Mouse (Mus musculus) mouse embryonic stem cell (cell line): ENCODE results near the gene Spata20.

Source experiments
- in situ Hi-C, 2 experiments: fragments of 300-500 bp; cut with MboI; formaldehyde crosslinking; loops; 1 replicate in 1 of 2; 3 replicates in 1 of 2; pipeline ENCODE4 v1.14.3; 2019 to 2020; ENCODE audit warnings: low sequenced_read_pairs in 2 of 2, low pct_unique_long_range_greater_than_20kb in 1 of 2, mixed read lengths in 1 of 2; ENCODE audit not compliant: unreplicated experiment in 1 of 2

The Spata20 gene

DNA sequence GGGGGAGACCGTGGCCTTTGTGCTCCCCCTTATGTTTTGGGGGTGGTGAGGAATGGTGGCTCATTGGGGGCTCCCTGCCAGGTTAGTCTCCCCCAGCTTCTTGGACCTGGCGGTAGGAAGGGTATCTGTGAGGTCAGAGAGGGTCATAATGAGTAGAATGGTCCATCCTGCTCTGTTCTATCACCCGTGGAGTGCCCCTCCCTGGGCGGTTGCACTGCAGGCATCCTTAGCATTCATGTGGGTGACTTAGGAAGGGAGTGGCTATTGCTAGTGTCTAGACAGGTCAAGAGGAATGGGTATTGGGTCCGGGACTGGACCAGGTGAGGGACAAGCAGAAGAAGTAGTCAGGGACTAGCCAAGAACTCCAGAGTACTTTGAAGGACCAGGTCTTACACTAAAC, 756 bp downstream of the Spata20 start:
- in situ Hi-C loops: loop anchor here in 1 of 2 experiments (25.0 kb wide), 1 partner anchor 348 kb away; no protein-coding TSS in a partner anchor

DNA sequence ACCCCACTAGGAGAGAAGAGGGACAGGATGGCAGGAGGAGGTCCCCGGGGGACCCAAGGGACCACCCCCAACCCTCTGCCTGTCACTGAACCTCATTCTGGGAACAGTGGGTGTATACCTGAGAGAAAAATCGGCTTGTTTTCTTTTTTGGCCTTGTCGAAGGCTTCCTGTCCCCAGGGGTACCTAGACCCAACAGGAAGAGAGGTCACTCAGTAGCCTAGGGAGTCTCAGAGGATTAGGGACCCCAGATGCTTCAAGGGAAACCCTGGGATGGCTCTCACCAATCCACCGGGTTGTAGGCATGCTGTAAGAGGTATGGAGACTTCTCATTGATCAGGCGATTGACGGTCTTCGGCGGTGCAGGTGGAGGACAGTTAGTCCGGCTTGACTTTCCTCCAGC, 1.3 kb downstream of the Spata20 start:
- in situ Hi-C loops: loop anchor here in 1 of 2 experiments (5.0 to 25.0 kb wide), 2 partner anchors 127 to 347 kb away; no protein-coding TSS in a partner anchor

- in situ Hi-C loops: loop anchor here in 1 of 2 experiments (5.0 to 25.0 kb wide), 2 partner anchors 127 to 347 kb away; no protein-coding TSS in a partner anchor
These were observed 2.1 kb downstream of the Spata20 start for GRCm38 (mm10) chr11:94483921-94484320.

DNA sequence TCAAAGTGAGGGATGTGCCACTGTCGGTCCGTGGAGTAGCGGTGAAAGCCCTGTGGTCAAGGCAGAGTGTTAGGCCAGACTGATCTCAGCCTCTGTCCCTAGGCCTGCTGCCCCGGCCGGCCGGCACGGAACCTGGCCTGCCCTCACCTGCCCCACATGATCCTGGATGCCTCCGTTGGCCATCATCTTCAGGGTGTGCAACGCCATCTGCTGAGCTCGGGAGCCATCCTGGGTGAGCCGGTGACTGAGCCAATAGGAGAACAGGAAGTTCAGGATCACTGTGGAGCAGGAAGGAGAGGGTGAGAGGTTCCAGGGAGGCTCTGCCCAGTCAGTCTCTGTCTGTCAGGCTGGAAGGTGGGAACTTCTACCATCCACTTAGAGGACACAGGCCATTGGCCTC, 2.5 kb downstream of the Spata20 start:
- in situ Hi-C loops: loop anchor here in 1 of 2 experiments (5.0 to 25.0 kb wide), 2 partner anchors 126 to 346 kb away; no protein-coding TSS in a partner anchor

- in situ Hi-C loops: loop anchor here in 1 of 2 experiments (5.0 to 25.0 kb wide), 2 partner anchors 125 to 345 kb away; no protein-coding TSS in a partner anchor
These were observed 3.2 kb downstream of the Spata20 start for GRCm38 (mm10) chr11:94482738-94483137.

- in situ Hi-C loops: loop anchor here in 1 of 2 experiments (5.0 to 25.0 kb wide), 2 partner anchors 125 to 345 kb away; no protein-coding TSS in a partner anchor
These were observed 4.0 kb downstream of the Spata20 start for GRCm38 (mm10) chr11:94481963-94482362.

GRCm38 (mm10) chr11:94480382-94480781, 5.6 kb downstream of the Spata20 start:
- in situ Hi-C loops: loop anchor here in 1 of 2 experiments (5.0 to 25.0 kb wide), 2 partner anchors 123 to 343 kb away; no protein-coding TSS in a partner anchor

- in situ Hi-C loops: loop anchor here in 1 of 2 experiments (25.0 kb wide), 1 partner anchor 340 kb away; no protein-coding TSS in a partner anchor
These were observed 8.3 kb downstream of the Spata20 start for GRCm38 (mm10) chr11:94477651-94478050.

- in situ Hi-C loops: loop anchor here in 1 of 2 experiments (25.0 kb wide), 1 partner anchor 338 kb away; no protein-coding TSS in a partner anchor
These were observed 10.3 kb downstream of the Spata20 start for GRCm38 (mm10) chr11:94475722-94476121.

- in situ Hi-C loops: no loop called here
These were observed 11.5 kb downstream of the Spata20 start for GRCm38 (mm10) chr11:94474544-94474910.

DNA sequence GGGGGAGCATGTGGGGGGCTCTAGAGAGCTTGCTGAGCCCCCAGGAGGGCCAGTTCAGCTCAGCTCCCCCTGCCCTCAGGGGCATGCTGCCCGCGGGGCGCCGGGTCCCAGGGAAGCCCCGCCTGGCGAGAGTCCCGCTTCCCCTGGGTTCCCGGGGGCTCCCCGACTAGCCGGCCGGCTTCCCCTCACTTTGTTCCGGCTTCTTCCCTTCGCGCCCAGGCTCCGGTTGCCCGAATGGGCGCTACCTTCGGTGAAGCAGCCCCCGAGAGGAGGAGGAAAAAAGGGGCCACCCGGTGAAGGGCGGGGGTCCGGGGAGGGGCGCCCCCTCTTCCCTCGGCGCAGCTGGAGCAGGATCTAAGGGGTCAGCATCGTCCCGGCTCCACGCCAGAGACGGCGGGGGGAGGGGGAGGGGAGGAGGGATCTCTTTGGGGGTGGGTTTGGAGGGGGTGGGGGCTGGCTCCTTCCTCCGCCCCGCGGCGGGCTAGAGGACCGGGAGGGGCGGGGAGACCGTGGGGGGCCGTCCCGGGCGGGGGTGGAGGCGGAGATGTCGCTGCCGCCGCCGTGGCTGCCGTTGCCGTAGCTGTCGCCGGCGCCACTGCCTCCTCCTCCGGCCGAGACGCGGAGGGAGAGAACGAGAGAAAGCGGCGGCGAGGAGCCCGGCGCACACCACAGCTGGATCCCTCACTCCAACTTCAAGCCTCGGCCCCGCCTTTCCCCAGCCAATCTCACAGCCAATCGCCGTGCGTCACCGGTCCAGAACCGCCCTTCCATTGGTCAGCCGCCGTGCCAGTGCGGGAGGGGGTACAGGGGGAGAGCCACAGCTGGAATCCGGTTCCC, 12.1 kb downstream of the Spata20 start, which contains the start of gene Cacna1g:
Cacna1g (minus strand) TSS at position 492 of the 837 bp plus-strand sequence.
- in situ Hi-C loops: no loop called here

- in situ Hi-C loops: no loop called here
These were observed 12.9 kb downstream of the Spata20 start for GRCm38 (mm10) chr11:94472916-94473706.

- in situ Hi-C loops: no loop called here
These were observed 13.4 kb downstream of the Spata20 start for GRCm38 (mm10) chr11:94472585-94472915.

DNA sequence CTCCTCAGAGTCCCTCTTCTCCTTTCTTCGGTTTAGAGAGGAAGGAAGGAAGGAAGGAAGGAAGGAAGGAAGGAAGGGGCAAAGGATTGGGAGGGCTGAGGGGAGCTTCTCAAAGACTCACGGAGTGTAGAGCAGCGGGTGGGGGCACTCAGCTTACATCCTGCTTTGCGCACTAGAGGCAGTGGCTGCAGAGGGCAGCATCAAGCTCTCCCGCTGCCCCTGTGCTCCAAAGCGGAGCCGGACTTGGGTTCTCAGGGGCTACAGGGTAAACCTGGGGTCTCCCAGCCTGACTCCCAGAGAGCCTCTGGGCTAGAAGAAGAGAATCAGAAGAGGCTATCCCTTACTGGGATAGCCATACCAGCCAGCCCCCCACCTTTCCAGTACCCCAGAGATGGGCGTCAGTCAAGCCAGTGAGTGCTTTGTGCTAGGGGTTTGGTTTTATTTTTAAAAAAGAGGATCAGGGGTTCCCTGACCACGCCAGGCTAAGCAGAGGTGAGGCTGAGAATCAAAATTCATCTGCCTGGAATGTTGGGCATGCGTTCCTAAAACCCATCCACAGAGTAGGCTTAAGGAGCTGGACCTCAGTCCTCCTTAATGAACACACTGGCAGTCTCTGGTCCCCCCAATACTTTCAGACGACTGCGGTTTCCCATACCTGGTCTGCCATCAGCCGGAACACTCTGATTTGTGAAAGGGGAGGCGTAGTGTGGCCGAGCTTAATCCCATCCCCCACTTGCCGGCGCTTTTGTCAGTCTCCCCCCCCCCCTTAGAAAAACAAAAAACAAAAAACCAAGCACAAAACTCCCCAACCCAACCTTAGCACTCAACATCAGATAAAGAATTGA, 14.0 kb downstream of the Spata20 start:
- in situ Hi-C loops: no loop called here

- in situ Hi-C loops: no loop called here
These were observed 15.6 kb downstream of the Spata20 start for GRCm38 (mm10) chr11:94470391-94470790.

DNA sequence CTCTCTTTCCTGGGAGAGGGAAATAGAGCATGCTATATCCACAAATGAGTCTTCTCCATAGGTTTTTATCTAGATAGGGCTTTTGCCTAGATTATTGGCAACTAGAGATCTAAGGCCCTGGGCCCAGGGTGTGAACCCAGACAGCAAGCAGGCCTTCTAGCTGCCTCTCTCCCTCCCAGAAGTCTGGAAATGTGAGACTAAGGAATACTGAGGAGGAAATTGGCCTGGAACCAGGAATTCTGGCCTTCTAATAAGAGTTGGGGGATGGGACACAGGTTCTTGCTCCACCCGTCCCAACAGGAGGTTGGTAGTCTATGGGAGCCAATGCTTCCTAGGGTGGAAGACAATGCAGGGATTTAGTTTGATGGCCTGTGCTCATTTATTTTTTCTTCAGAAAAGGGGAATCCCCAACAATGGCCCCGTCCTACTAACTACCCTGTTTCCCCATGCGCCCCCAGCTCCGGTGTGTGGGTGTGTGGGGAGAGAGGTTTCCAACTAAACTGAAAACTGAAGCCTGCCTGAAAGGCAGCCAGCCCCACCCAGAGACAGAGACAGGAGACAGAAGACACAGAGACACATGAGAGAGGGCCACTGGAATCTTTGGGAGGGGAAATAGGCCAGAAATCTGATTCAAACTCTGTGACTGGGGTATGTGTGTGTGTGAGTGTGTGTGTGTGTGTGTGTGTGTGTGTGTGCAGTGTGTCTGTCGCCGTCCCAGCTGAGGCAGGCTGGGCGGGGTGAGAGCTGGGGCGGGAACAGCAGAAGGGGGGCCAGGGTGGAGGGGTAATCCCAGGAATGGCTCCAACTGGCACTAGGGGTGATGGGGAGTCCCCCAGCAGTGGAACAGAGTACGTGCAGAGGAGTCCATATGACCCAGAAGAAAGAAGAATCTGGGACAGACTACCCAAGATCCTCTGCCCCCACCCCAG, 16.6 kb downstream of the Spata20 start:
- in situ Hi-C loops: no loop called here

DNA sequence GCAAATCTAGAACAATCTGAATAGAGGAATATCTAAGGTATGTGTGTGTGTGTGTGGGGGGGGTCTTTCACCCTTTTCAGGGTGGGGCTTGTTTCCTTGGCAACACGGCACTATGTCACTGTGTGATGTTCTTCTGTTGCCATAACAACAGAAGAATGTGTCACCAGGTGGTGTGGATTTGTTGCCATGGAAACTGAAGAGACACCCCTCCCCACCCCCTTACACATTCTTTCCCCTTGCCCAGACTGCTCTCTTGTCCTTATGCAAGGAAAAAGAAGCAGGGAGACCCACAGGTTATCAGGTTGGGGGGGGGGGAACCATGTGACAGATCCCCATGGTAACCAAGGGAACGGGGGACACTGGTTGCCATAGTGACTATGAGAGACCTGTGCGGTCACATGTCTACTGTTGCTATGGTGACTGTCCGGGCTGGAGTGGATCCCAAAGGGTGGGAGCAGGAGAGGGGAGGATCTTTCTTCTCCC, 17.4 kb downstream of the Spata20 start:
- in situ Hi-C loops: no loop called here
